Mouse (Mus musculus) mammary gland, adult 2 months (tissue): ENCODE measurements around the gene Erp29. TPM values are rescaled to one million over a fixed set of nuclear protein-coding genes. Genes with fewer than 3 reads are reported as not detected.

ENCODE experiments used
- polyA plus RNA-seq: library from polyadenylated mRNA; depleted of rRNA; stranded (reverse); fragments of >200 nt; gene quantifications from 2 replicates; pipeline ENCODE4 v1.2.3, GENCODE M21; 2012; ENCODE audit warnings: low replicate concordance; rRNA removed

The Erp29 gene
- polyA plus RNA-seq, result 33.2 and 36.1 TPM in 2 replicates

GRCm38 (mm10) chr5:121452026-121452869 is at the start of gene Erp29:
Gene Erp29, minus strand, starts transcription at chr5:121452506.

GRCm38 (mm10) chr5:121451644-121452025 is 671 bp downstream of the Erp29 start, which contains the start of gene Tmem116:
Gene Tmem116, plus strand, starts transcription at chr5:121451893.

GRCm38 (mm10) chr5:121397187-121398145 is 54.8 kb downstream of the Erp29 start, which contains the start of gene Naa25:
Gene Naa25, plus strand, starts transcription at chr5:121397936.

DNA sequence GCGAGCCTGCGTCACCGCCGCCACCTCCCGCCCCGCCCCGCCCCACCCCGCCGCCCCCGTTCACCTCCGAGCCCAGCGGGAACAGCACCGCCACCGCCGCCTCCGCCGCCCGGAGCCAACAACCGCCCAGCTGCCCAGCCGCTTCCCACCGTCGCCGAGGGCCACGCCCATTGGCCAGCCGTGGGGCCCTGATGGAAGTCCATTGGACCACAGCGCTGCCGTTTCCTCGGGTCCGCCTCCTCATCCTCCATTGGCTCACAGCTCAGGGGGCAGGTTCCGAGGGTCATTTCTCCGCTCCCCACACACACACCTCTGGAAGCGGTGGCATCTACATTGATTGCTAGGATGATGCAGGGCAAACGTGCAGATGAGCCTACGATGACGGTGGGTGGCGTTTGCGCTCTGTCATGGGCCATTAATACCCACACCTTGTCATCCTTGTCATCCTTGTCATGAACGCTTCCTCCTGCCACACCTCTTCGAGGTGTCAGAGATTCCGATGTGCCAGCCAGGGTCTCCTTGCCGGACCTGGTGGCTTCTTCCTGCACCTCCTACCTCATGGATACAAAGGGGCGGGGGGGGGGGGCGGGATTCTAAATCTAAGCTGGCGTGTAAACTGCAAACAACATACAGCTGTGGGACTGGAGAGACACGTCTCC is 66.7 kb downstream of the Erp29 start, which contains the start of gene Trafd1:
Gene Trafd1, minus strand, starts transcription at position 172 of the 659 bp plus-strand sequence.

Other genes starting within 250 kb of the Erp29 start
- gene Rpl6, start 248.0 kb downstream of the Erp29 start, polyA plus RNA-seq, result 255 and 291 TPM in 2 replicates
- 16.3 and 20.2 TPM in 2 replicates for gene Hectd4, start 232.3 kb downstream of the Erp29 start, polyA plus RNA-seq
- gene Trafd1, start 66.9 kb downstream of the Erp29 start, polyA plus RNA-seq, result 86.6 and 112 TPM in 2 replicates
- gene Naa25, start 54.6 kb downstream of the Erp29 start, polyA plus RNA-seq, result 8.0 and 14.5 TPM in 2 replicates
- gene Tmem116, start 613 bp downstream of the Erp29 start, polyA plus RNA-seq, result 5.0 and 5.9 TPM in 2 replicates
- gene Adam1b, start 50.9 kb upstream of the Erp29 start, polyA plus RNA-seq, result not detected in 2 replicates
- 3.5 and 4.6 TPM in 2 replicates for gene Adam1a, start 93.0 kb upstream of the Erp29 start, polyA plus RNA-seq
- gene Gm42878, start 93.0 kb upstream of the Erp29 start, polyA plus RNA-seq, result 0.53 TPM in 1 of 2 replicates, not detected in the other
- 20.2 and 45.8 TPM in 2 replicates for gene Mapkapk5, start 93.4 kb upstream of the Erp29 start, polyA plus RNA-seq
- 766 and 1,278 TPM in 2 replicates for gene Aldh2, start 141.3 kb upstream of the Erp29 start, polyA plus RNA-seq
- 12.6 and 41.3 TPM in 2 replicates for gene Acad12, start 166.4 kb upstream of the Erp29 start, polyA plus RNA-seq
- gene Acad10, start 208.0 kb upstream of the Erp29 start, polyA plus RNA-seq, result 11.9 and 15.8 TPM in 2 replicates
- gene Brap, start 208.1 kb upstream of the Erp29 start, polyA plus RNA-seq, result 21.4 and 27.2 TPM in 2 replicates